Mouse (Mus musculus) hindbrain, embryonic 13.5 days (tissue): ENCODE data around the gene Fkbpl. TPM values are rescaled to one million over a fixed set of nuclear protein-coding genes. Genes with fewer than 3 reads are reported as not detected.

ENCODE experiments used
- ATAC-seq: fragments of 200-750 bp; cut with Nextera tagmentation; 2 replicates; pipeline ENCODE4 v1.8.0; 2017; ENCODE audit warnings: moderate TSS enrichment; ENCODE audit not compliant: low FRiP score
- H3K27ac ChIP-seq: fragments of 300-500 bp; sonication (generic); 2 replicates; pipeline ENCODE4 v1.5.1; 2015; ENCODE audit warnings: inconsistent platforms, mild to moderate bottlenecking, moderate library complexity
- H3K27me3 ChIP-seq: fragments of 300-500 bp; sonication (generic); 2 replicates; pipeline ENCODE4 v1.6.1; 2015; ENCODE audit warnings: mild to moderate bottlenecking, inconsistent platforms
- H3K36me3 ChIP-seq: fragments of 300-500 bp; sonication (generic); 2 replicates; pipeline ENCODE4 v1.6.1; 2015; ENCODE audit warnings: mild to moderate bottlenecking, inconsistent platforms
- H3K4me1 ChIP-seq: fragments of 300-500 bp; sonication (generic); replicated peaks from 2 replicates; pipeline ENCODE4 v1.6.1; 2015; ENCODE audit warnings: inconsistent platforms
- H3K4me2 ChIP-seq: fragments of 300-500 bp; sonication (generic); 2 replicates; pipeline ENCODE4 v1.6.1; 2015; ENCODE audit warnings: inconsistent platforms, mild to moderate bottlenecking, moderate library complexity
- H3K4me3 ChIP-seq: fragments of 300-500 bp; sonication (generic); 2 replicates; pipeline ENCODE4 v1.5.1; 2015; ENCODE audit warnings: mild to moderate bottlenecking, inconsistent platforms
- H3K9ac ChIP-seq: fragments of 300-500 bp; sonication (generic); 2 replicates; pipeline ENCODE4 v1.6.1; 2015; ENCODE audit warnings: mild to moderate bottlenecking, inconsistent platforms
- H3K9me3 ChIP-seq: fragments of 300-500 bp; sonication (generic); 2 replicates; pipeline ENCODE4 v1.6.1; 2016; ENCODE audit warnings: inconsistent platforms
- WGBS: fragments of 180-500 bp; shearing (Covaris S2); methylation state at CpG from one replicate; pipeline ENCODE4 v1.1.7; 2015; 5-methylcytosine and 5-hydroxymethylcytosine counted together
- polyA plus RNA-seq: library from polyadenylated mRNA; unstranded; fragments of >200 nt; fragmentation: Nextera tagmentation; extraction: Ambion mirVana; gene quantifications from 2 replicates; pipeline ENCODE4 v1.2.1, GENCODE M21; 2015

Gene Fkbpl
- polyA plus RNA-seq, 1 experiment from 2014 or later, result 17.6 TPM

DNA sequence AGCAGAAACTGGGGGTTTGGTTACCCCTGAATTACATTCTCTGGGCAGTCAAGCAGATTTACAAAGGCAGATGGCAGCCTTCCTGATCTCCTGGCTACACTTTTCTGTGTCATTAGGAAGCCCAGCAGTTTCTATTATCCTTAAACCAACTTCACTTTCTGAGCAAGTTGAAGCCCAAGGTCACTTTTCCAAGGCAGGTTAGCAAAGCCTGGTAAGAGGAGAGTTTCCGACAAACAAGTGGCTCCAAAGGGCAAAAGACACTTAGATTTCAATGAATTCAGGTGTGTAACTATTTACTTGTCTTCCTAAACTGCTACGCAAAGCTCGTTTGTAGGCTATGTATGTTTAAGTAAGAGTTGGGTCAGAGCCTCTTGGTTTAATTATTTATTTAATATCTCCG lies 1.2 kb upstream of the Fkbpl start:
- H3K27ac ChIP-seq, result no peak overlapping the region
- peaks cover 44% of the 10 kb centered on the region for H3K4me1 ChIP-seq
- no peak overlapping the region for H3K9ac ChIP-seq
- ATAC-seq, result no peak
- H3K36me3 ChIP-seq, result peaks cover under 1% of the 10 kb centered on the region
- no peaks in the 10 kb centered on the region for H3K27me3 ChIP-seq
- no peaks in the 10 kb centered on the region for H3K9me3 ChIP-seq
- H3K4me2 ChIP-seq, result no peak overlapping the region
- WGBS, result 92% methylated on average over 4 of the region's 4 CpGs
- no peak overlapping the region for H3K4me3 ChIP-seq

DNA sequence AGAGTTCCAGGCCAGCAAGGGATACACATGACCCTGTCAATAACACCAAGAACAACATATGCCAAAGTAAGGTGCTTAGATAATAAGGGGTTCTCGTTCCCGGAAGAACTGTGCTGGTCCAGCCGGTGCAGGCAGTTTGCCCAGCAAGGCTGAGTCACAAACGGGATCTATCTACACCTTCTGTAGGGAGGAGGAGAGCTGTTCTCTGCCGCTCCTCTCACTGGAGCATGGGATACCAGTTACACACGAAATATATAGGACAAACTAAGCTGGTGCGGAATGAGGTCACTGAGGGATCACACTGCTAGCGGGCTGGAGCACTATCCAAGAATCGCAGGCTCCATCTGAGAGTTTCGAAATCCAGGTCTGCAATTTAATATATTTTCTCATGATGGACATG lies 620 bp upstream of the Fkbpl start:
- peaks cover 49% of the 10 kb centered on the region for H3K4me1 ChIP-seq
- WGBS, result 90% methylated on average over 10 of the region's 10 CpGs
- no peaks in the 10 kb centered on the region for H3K9me3 ChIP-seq
- peak overlapping the region; percentile 74; the same call in 1 of the 2 replicates for H3K27ac ChIP-seq
- H3K9ac ChIP-seq, result no peak overlapping the region
- H3K4me3 ChIP-seq, result no peak overlapping the region
- H3K27me3 ChIP-seq, result no peaks in the 10 kb centered on the region
- H3K36me3 ChIP-seq, result peaks cover 6% of the 10 kb centered on the region
- no peak for ATAC-seq
- no peak overlapping the region for H3K4me2 ChIP-seq

DNA sequence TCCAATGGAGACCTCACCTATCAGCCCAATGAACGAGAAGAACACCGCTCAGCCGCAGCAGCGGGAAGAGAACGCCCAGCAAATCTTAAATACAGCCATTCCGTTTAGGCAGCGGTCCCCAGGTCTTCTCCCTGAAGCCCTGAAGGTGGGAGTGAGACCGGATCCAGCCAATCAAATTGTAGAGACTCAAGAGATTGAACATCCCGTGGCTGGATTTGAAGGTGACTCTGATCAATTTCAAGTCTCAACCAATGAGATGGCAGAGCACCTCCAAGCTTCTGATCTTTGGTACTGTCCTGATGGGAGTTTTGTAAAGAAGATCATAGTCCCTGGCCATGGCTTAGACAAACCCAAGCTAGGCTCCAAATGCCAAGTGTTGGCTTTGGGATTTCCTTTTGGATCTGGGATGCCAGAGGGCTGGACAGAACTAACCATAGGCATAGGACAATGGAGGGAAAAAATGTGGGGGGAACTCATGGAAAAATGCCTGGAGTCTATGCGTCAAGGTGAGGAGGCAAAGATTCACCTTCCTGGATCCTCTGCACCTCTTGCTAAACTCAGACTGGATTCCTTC lies 779 bp downstream of the Fkbpl start:
- 45% methylated on average over 10 of the region's 10 CpGs for WGBS

DNA sequence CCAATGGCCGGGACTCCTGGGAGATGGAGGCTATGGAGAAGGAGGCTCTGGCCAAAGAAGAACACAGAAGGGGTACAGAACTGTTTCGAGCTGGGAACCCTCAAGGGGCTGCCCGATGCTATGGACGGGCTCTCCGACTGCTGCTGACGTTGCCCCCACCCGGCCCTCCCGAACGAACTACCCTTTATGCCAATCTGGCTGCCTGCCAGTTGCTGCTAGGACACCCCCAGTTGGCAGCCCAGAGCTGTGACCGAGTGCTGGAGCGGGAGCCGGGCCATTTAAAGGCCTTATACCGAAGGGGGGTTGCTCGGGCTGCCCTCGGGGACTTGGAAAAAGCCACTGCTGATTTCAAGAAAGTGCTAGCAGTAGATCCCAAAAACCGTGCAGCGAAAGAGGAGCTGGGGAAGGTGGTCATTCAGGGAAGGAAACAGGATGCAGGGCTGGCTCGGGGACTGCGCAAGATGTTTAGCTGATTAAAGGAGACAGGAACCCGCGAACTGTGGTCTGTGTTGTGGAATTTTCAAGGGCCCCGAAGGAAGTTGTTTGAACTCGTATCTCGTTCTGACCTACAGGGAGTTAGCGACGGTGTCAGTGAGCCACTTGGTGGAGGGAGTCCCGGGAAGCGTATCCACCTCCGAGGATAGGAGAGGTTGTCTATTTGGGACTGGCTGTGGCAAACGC lies 1.4 kb downstream of the Fkbpl start:
- 85% methylated on average over 30 of the region's 30 CpGs for whole genome bisulfite sequencing
- no peaks in the 10 kb centered on the region for H3K27me3 ChIP-seq
- H3K9me3 ChIP-seq, result no peaks in the 10 kb centered on the region
- peak overlapping the region; percentile 97 for H3K4me3 ChIP-seq
- ATAC-seq, result no peak
- peaks cover 44% of the 10 kb centered on the region for H3K4me1 ChIP-seq
- H3K36me3 ChIP-seq, result peaks cover 27% of the 10 kb centered on the region
- H3K4me2 ChIP-seq, result peak overlapping the region; percentile 85
- H3K9ac ChIP-seq, result no peak overlapping the region
- H3K27ac ChIP-seq, result no peak overlapping the region

More for the DNA sequence above, 779 bp downstream of the Fkbpl start:
- peak overlapping the region; percentile 72 for H3K9ac ChIP-seq
- 0 out of 2 replicates have a peak overlapping the region, but pooled peaks have one; percentile 74 for H3K27ac ChIP-seq
- H3K4me3 ChIP-seq, result peak overlapping the region; percentile 56
- peak overlapping the region; percentile 85 for H3K4me2 ChIP-seq
- peaks cover 20% of the 10 kb centered on the region for H3K36me3 ChIP-seq
- peaks cover 50% of the 10 kb centered on the region for H3K4me1 ChIP-seq
- no peaks in the 10 kb centered on the region for H3K9me3 ChIP-seq
- ATAC-seq, result no peak
- H3K27me3 ChIP-seq, result no peaks in the 10 kb centered on the region

DNA sequence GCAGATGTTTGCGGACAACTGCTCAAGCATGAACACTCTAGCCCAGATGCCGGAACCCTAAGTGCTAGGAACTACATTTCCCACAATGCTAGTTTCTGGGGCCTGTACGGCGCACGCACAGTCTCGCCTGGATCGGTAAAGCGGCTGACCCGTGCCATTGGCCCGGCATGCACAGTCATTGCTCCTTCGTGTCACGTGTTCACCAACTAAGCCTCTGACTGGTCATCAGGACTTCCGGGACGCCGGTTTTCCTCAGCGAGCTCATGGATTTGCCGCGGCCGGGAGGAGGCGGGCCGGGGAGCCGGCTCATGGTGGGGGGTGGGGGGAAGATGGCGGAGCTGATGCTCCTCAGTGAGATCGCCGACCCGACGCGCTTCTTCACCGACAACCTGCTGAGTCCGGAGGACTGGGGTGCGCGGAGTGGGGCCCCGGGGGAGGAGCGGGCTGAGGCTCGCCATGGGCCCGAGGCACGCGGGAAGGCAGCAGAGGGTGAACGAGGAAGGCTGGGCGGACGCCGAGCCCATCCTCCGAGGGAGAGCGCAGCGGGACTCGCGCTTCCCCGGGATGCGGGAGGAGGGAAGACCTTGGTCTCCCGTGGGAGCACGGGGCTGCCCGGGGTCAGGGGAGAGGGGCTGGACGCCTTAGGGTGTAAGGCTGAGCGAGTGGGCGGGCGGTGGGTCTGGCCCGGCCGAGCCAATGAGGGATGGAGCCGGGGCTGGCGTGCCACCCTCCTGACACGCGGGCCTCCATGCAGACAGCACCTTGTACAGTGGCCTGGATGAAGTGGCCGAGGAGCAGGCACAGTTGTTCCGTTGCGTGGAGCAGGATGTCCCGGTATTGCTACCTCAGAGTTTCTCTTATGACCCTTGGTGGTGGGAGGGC lies 2.6 kb downstream of the Fkbpl start, which contains the start of gene Atf6b:
Atf6b (plus strand) TSS at position 241 of the 882 bp plus-strand sequence.
- peak; percentile 95 for ATAC-seq
- no peaks in the 10 kb centered on the region for H3K9me3 ChIP-seq
- WGBS, result 1% methylated on average over 65 of the region's 66 CpGs
- H3K36me3 ChIP-seq, result peaks cover 38% of the 10 kb centered on the region
- peaks cover 35% of the 10 kb centered on the region for H3K4me1 ChIP-seq
- H3K27ac ChIP-seq, result peak within 1 kb of the TSS; percentile 88
- no peaks in the 10 kb centered on the region for H3K27me3 ChIP-seq
- peak within 1 kb of the TSS; percentile 97 for H3K4me3 ChIP-seq
- H3K9ac ChIP-seq, result peak within 1 kb of the TSS; percentile 97
- H3K4me2 ChIP-seq, result peak within 1 kb of the TSS; percentile 85

DNA sequence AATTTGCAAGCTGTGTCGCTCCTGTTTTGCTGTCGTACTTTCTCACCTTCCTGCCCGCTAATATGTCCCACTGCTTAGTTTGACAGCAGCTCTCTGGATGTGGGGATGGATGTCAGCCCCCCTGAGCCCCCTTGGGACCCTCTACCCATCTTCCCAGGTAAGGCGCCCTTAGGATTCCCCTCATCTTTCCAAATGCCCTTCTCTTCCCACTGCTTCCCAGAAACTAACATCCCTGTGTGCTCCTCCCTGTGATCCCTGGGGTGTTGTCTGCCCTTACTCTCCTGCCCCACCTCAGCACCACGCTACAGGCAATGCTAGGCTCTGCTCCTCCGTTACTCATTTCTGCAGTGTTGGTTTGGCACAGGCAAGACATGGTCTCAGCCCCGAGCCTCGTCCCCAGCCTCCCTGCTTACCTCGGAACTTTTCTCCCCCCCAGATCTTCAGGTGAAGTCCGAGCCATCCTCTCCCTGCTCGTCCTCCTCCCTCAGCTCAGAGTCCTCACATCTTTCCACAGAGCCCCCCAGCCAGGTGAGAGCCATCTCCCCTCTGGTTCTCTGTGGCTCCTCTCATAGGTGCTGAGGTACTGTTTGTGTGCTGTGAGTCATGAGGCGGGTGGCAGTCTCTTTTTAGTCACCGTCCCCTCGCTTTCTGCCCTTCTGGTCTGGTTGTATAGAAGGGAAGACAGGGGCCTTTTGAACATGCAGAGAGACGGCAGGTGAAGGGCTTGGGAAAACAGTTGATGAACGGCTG lies 3.8 kb downstream of the Fkbpl start:
- WGBS, result 85% methylated on average over 16 of the region's 16 CpGs
- peaks cover 35% of the 10 kb centered on the region for H3K4me1 ChIP-seq
- H3K9me3 ChIP-seq, result no peaks in the 10 kb centered on the region
- no peaks in the 10 kb centered on the region for H3K27me3 ChIP-seq
- ATAC-seq, result no peak
- no peak overlapping the region for H3K27ac ChIP-seq
- peak overlapping the region; percentile 97 for H3K9ac ChIP-seq
- H3K4me3 ChIP-seq, result peak overlapping the region; percentile 97
- peaks cover 50% of the 10 kb centered on the region for H3K36me3 ChIP-seq
- peak overlapping the region; percentile 85 for H3K4me2 ChIP-seq

DNA sequence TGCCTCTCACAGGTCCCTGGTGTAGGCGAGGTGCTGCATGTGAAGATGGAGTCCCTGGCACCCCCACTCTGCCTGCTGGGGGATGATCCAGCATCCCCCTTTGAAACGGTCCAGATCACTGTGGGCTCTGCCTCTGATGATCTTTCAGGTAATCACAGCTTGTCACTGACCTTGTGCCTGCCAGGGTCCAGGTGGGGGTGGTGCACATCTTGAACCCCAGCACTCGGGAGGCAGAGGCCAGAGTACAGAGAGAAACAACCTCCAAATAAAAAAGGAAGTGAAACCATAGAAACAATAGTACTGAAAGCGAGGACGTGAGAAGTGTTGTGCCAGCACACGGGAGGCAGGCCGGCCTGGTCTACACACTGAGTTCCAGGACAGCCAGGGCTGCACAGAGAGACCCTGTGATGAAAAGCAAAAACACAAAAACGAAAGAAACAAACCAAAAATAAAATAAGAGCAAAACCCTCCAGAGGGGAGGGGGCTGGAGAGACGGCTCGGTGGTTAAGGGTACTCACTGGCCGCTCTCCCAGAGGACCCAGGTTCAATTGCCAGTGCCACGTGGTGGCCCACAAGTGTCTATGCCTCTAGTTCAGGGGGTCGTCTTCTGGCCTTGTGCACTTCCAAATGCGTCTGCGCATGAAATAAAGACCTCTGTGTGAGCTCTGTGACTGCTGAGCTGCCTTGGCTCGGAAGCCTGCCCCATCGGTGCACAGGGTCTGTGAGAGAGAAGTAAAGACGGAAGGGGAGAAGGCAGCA lies 4.7 kb downstream of the Fkbpl start:
- H3K4me2 ChIP-seq, result no peak overlapping the region
- peaks cover 35% of the 10 kb centered on the region for H3K4me1 ChIP-seq
- H3K4me3 ChIP-seq, result no peak overlapping the region
- no peak overlapping the region for H3K9ac ChIP-seq
- no peaks in the 10 kb centered on the region for H3K27me3 ChIP-seq
- H3K36me3 ChIP-seq, result peaks cover 60% of the 10 kb centered on the region
- H3K9me3 ChIP-seq, result no peaks in the 10 kb centered on the region
- 90% methylated on average over 18 of the region's 18 CpGs for WGBS
- no peak overlapping the region for H3K27ac ChIP-seq
- ATAC-seq, result no peak

DNA sequence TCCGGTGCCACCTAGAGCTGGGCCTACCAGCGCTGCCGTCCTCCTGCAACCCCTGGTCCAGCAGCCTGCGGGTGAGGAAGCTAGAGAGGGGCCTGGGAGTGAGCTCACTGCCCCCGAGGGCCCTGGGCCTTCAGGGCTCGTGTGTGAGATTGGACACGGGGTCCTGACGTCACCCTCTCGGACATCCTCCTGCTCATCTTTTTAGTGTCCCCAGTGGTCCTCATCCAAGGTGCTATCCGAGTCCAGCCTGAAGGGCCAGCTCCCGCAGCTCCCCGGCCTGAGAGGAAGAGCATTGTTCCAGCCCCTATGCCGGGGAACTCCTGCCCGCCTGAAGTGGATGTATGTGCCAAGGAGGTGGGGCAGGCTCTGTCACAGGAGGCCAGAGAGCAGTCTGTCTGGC lies 6.2 kb downstream of the Fkbpl start:
- no peak overlapping the region for H3K4me3 ChIP-seq
- H3K36me3 ChIP-seq, result peaks cover 72% of the 10 kb centered on the region
- no peak overlapping the region for H3K27ac ChIP-seq
- peaks cover 30% of the 10 kb centered on the region for H3K4me1 ChIP-seq
- WGBS, result 92% methylated on average over 14 of the region's 14 CpGs
- H3K27me3 ChIP-seq, result no peaks in the 10 kb centered on the region
- no peak for ATAC-seq
- H3K9ac ChIP-seq, result 0 out of 2 replicates have a peak overlapping the region, but pooled peaks have one; percentile 29
- no peak overlapping the region for H3K4me2 ChIP-seq
- H3K9me3 ChIP-seq, result no peaks in the 10 kb centered on the region

DNA sequence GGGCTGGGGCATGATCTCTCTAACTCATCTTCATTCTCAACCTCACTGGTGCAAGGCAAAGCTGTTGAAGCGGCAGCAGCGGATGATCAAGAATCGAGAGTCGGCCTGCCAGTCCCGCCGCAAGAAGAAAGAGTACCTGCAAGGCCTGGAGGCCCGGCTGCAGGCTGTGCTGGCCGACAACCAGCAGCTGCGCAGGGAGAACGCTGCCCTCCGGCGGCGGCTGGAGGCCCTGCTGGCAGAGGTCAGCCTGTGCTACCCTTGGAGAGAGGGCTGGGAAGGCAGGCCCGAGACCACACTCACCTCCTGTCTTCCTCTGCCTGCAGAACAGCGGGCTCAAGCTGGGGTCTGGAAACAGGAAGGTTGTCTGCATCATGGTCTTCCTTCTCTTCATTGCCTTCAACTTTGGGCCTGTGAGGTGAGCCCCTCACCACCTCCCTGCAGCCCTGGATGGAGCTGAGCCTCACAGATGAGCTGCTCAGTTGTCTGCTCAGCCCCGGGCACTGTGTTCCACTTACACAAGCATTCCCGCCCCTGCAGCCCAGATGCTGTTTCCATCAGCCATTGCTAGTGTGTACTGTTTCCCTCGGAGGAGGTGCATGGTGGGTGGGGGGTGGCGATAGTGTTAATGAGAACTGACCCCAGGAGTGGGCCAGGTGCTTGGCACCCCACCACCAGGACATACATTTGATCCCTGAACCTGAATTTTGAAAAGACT lies 7.1 kb downstream of the Fkbpl start:
- Histone ChIP-seq H3K9ac (no peak overlapping the region), H3K36me3 (peaks cover 72% of the 10 kb centered on the region), H3K4me1 (peaks cover 30% of the 10 kb centered on the region), H3K4me3 (no peak overlapping the region), H3K4me2 (no peak overlapping the region), H3K27ac (no peak overlapping the region), H3K9me3 (no peaks in the 10 kb centered on the region), H3K27me3 (no peaks in the 10 kb centered on the region)
- 49% methylated on average over 19 of the region's 19 CpGs for WGBS
- no peak for ATAC-seq

DNA sequence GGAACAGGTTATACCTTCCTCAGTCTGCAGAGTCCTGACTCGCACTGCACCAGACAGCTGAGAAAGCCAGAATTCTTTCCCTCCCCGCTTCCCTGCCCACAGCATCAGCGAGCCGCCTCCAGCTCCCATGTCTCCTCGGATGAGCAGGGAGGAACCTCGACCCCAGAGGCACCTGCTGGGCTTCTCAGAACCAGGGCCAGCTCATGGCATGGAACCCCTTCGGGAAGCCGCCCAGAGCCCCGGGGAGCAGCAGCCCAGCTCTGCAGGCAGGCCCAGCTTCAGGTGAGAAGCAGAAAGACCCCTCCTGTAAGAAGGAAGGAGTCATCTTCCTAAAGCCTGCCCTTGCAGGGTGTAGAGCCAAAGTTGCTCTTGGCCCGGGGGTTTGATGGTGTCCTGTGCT lies 8.0 kb downstream of the Fkbpl start:
- WGBS, result 90% methylated on average over 10 of the region's 10 CpGs
- no peak for ATAC-seq
- no peak overlapping the region for H3K9ac ChIP-seq
- H3K4me3 ChIP-seq, result no peak overlapping the region
- H3K9me3 ChIP-seq, result no peaks in the 10 kb centered on the region
- peaks cover 28% of the 10 kb centered on the region for H3K4me1 ChIP-seq
- peaks cover 72% of the 10 kb centered on the region for H3K36me3 ChIP-seq
- no peak overlapping the region for H3K4me2 ChIP-seq
- H3K27me3 ChIP-seq, result no peaks in the 10 kb centered on the region
- H3K27ac ChIP-seq, result no peak overlapping the region

DNA sequence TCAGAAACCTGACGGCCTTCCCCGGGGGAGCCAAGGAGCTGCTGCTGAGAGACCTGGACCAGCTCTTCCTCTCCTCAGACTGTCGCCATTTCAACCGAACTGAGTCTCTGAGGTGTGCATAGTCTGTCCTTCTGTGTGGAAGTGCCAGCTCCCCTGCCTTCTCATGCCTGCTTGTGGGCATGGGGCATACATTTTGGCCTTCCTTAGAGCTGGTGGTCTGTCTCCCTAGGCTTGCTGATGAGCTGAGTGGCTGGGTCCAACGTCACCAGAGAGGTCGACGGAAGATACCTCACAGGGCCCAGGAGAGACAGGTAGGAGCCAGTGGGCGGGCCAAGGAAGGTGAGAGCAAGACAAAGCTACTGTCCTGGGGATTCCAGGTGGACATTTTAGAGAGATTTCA lies 8.4 kb downstream of the Fkbpl start:
- ATAC-seq, result no peak
- Histone ChIP-seq H3K36me3 (peaks cover 72% of the 10 kb centered on the region), H3K9me3 (no peaks in the 10 kb centered on the region), H3K4me2 (no peak overlapping the region), H3K27me3 (no peaks in the 10 kb centered on the region; the same call in 1 of the 2 replicates), H3K4me3 (no peak overlapping the region), H3K9ac (no peak overlapping the region), H3K4me1 (peaks cover 23% of the 10 kb centered on the region), H3K27ac (no peak overlapping the region)
- WGBS, result 95% methylated on average over 8 of the region's 8 CpGs
